Mouse (Mus musculus) layer of hippocampus, postnatal 14 days (tissue): ENCODE data around the gene Lingo1. TPM values are rescaled to one million over a fixed set of nuclear protein-coding genes. Genes with fewer than 3 reads are reported as not detected.

Experiments
- total RNA-seq, 2 experiments: library from RNA; stranded (reverse); gene quantifications; 2 replicates each; pipeline ENCODE4 v1.2.3; 2021

Gene Lingo1
- total RNA-seq, 2 experiments from 2014 or later: 293 to 311 TPM

Other genes starting within 250 kb of the Lingo1 start
- gene Odf3l1, start 68.2 kb upstream of the Lingo1 start, total RNA-seq: not detected
- 10 to 100 TPM; 33.0 to 36.4 TPM for gene Cspg4, start 68.6 kb upstream of the Lingo1 start, total RNA-seq
- 1 to 10 TPM; 6.3 to 7.0 TPM for gene Snx33, start 131.9 kb upstream of the Lingo1 start, total RNA-seq
- gene Imp3, start 141.0 kb upstream of the Lingo1 start, total RNA-seq: 10 to 100 TPM; 52.4 to 53.2 TPM
- 10 to 100 TPM; 16.7 to 18.1 TPM for gene Snupn, start 154.4 kb upstream of the Lingo1 start, total RNA-seq
- gene Ptpn9, start 198.5 kb upstream of the Lingo1 start, total RNA-seq: 10 to 100 TPM; 31.3 TPM